Mouse (Mus musculus): Measurements from ENCODE around the gene Bptf.
A peak's percentile ranks its signal among the peaks of the same experiment; 100 is the strongest.
"Not testable (repeated sequence)": the region's sequence is repeated elsewhere in the genome, so short reads cannot be mapped to it uniquely, and the experiment has no call there.

Gene Bptf

GRCm38 (mm10) chr11:107113881-107114557, 17.9 kb downstream of the Bptf start:
- no peak for DNase-seq

- DNase-seq, result peak; percentile 44 to 54
Observed at GRCm38 (mm10) chr11:107113112-107113511, 18.8 kb downstream of the Bptf start.

GRCm38 (mm10) chr11:107109669-107110068, 22.3 kb downstream of the Bptf start:
- DNase-seq, result no peak

- DNase-seq, result no peak
Observed at GRCm38 (mm10) chr11:107108892-107109291, 23.0 kb downstream of the Bptf start.

- DNase-seq, result no peak
Observed at GRCm38 (mm10) chr11:107107725-107108078, 24.2 kb downstream of the Bptf start.

- no peak for DNase-seq
Observed at GRCm38 (mm10) chr11:107106978-107107724, 24.8 kb downstream of the Bptf start.

- DNase-seq, result no peak
Observed at GRCm38 (mm10) chr11:107106461-107106860, 25.5 kb downstream of the Bptf start.

GRCm38 (mm10) chr11:107105227-107105626, 26.7 kb downstream of the Bptf start:
- peak; percentile 65 to 88 for DNase-seq

- no peak for DNase-seq
Observed at GRCm38 (mm10) chr11:107103736-107104135, 28.2 kb downstream of the Bptf start.

- DNase-seq, result no peak
Observed at GRCm38 (mm10) chr11:107103224-107103589, 28.7 kb downstream of the Bptf start.

- peak in 1 of 2 experiments; percentile 31 for DNase-seq
Observed at GRCm38 (mm10) chr11:107102465-107103223, 29.3 kb downstream of the Bptf start.

GRCm38 (mm10) chr11:107096973-107097372, 35.0 kb downstream of the Bptf start:
- no peak for DNase-seq

GRCm38 (mm10) chr11:107093871-107094270, 38.1 kb downstream of the Bptf start:
- no peak for DNase-seq

GRCm38 (mm10) chr11:107092637-107093036, 39.3 kb downstream of the Bptf start:
- DNase-seq, result no peak

- no peak for DNase-seq
Observed at GRCm38 (mm10) chr11:107085866-107086265, 46.1 kb downstream of the Bptf start.

- no peak for DNase-seq
Observed at GRCm38 (mm10) chr11:107083480-107083879, 48.4 kb downstream of the Bptf start.

GRCm38 (mm10) chr11:107065216-107065785, 66.6 kb downstream of the Bptf start:
- DNase-seq, result no peak

- DNase-seq, result no peak
Observed at GRCm38 (mm10) chr11:107064590-107064989, 67.3 kb downstream of the Bptf start.

- DNase-seq, result no peak
Observed at GRCm38 (mm10) chr11:107063067-107063466, 68.9 kb downstream of the Bptf start.

- DNase-seq, result no peak
Observed at GRCm38 (mm10) chr11:107060941-107061340, 71.0 kb downstream of the Bptf start.

- not testable (repeated sequence) for DNase-seq
Observed at GRCm38 (mm10) chr11:107059634-107060033, 72.3 kb downstream of the Bptf start.

- peak in 1 of 2 experiments; percentile 24 for DNase-seq
Observed at GRCm38 (mm10) chr11:107057391-107057790, 74.5 kb downstream of the Bptf start.

- DNase-seq, result no peak
Observed at GRCm38 (mm10) chr11:107054870-107055269, 77.1 kb downstream of the Bptf start.

Data from kidney, postnatal 36 days (tissue).